Mouse (Mus musculus): Measurements from ENCODE around the gene Ccl1. TPM values are rescaled to one million over a fixed set of nuclear protein-coding genes. Genes with fewer than 3 reads are reported as not detected.

Gene Ccl1
- polyA plus RNA-seq, 3 experiments from 2014 or later: 30.0 to 99.7 (median 35.8) TPM

DNA sequence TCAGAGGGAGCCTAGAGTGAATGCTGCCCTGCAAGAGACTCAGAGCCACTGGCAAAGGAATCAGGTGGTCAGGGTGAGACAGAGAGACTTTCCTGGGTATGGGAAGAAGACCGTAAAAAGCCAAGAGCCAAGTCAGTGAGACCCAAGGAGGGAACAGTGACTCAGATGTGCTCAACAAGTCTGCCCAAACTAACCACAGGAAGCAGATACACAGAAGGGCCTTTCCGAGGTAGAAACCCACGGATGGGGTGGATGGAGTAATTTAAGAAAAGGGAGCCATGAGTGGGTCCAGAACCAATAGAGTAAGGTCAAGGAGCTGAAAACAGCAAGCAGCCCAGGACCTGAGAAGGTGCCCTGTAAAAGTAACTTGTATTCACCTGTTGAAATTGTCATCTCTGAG is 101.8 kb downstream of the Ccl1 start:
- peak; percentile 63 for ATAC-seq

DNA sequence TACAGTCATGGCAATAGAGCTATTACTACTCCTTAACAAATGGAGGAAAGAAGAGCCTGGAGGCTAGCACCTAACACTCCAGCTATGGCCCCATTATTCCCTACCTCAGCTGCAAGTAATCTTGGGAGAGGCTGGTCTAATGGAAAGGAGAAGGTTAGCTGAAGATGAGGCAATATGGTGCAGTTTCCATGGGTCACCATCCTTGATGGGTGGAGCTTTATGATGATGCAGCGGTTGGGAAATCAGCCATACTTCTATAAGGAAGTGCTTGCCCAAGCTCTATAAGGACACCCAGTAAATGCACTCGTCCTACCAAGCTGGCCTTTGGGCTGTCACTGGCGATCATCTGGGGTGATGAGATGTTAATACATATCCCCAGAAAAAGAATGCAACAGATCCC is 107.7 kb downstream of the Ccl1 start:
- ATAC-seq: no peak

DNA sequence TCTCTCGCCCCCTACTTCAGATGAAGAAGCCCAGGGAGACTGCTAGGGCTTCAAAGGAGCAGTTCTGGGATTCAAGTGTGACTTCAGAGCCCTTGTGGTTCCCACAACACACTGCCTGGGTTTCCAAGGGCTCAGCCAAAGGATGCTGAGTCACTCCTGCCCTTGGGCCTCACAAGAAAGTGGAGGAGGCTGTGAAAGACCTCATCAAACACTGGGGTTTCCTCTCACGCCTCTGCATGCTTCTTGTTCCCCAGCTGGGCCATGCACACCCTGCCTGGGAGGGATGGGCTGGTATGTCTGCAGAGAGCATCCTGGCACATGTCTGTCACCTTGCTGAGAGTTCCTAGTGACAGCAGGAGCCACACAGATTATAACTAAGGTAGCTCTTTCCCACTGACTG is 110.5 kb downstream of the Ccl1 start:
- ATAC-seq: peak; percentile 54

DNA sequence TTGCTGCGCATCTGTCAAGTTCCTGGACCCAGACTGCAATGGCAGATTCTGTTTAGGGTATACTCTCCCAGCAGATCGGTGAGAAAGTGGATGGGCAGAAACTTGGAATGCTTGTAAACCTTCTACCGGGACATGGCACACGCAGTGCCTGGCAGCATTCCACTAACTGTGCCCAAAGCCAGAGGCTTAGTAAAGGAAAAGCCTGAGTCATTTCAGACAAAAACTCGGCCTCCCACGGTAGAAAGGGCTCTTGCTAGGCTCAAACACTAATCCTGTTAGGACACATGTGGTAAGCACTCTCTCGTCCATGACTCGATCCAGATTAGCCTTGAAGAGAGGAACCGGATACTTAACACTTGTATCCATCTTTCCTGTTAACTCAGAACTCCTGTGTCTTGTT is 111.7 kb downstream of the Ccl1 start:
- no peak for ATAC-seq

DNA sequence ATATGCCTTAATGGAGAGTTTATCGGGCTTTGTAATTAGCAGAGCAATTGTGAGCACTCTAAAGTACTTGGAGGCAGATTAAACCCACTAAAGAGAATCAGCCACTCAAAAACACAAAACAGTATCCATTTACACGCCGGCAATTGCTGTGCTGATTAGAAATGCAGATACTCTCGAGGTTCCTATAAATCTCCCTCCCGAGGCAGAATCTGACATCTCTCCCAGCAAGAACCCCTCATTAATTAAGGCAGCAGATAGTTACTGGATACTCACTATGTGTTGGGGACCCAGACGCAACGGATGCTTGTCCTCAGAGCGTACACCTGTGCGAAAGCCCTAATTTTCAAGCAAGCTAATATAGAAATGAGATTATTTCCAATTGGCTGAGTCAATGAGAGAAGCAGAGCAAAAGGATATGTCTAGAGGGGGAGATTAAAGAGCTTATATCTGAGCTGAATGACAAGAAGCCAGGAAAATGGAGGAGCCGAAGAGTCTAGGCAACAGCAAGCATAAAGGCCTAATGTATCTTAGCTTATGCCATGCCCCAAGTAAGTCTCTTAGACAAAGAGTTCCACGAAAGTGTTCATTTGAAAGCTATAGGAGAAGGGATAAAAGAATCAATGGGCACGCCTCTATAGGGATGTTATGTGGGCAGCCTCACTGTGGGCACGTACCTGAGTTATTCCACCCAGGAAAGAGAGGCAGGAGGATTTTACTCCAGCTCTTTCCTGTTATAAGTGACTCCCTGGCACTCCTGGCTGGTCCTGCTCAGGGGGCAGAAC is 115.5 kb downstream of the Ccl1 start:
- no peak for ATAC-seq

DNA sequence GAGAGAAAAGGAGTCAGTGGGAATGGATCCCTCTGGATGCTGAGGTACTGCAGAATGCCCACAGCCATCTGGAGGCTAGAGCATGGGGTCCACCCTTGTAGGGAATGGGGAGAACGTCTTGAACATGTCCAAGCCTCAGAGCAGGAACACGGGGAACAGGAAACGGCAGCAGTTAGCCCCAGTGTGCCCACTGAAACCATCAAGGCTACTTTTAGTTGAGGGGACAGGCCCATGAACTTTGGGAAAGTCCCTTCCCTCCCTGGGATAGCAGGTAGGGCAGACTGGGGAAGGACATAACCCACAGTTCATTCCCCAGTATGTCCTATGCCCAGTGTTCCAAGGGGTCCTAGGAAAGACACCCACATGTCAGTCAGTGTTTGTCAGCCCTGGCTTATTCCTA is 119.8 kb downstream of the Ccl1 start:
- ATAC-seq: no peak

DNA sequence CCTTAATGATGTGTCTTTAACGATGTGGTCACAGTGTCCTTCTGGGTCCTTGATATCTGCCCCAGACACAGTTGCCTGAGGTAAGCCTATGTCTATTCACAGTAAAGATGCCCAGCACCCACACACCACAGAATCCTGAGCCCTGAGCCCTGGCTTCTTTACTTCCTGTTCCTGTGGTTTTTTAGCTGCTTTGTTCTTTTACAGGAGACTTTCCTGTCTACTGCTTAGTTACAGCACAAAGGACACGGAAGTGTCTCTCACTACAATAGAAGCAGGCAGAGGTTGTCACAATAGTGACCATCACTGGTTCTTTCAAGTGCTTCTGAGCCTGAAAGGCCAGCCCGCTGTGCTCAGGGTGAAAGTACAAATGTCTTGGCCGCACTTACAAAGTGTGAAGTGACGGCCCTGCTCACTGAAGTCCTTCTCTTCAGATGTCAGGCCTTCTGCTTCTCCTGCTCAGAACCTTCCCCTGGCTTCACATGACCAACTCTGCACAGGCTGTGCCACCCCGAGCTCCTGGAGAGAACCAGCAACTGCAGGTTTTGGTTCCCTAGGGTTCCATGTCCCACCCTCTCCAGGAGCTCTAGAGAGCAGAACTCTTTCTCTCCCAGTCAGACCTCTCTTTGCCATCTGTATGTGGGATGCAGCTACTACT is 122.1 kb downstream of the Ccl1 start:
- peak; percentile 94 for ATAC-seq

DNA sequence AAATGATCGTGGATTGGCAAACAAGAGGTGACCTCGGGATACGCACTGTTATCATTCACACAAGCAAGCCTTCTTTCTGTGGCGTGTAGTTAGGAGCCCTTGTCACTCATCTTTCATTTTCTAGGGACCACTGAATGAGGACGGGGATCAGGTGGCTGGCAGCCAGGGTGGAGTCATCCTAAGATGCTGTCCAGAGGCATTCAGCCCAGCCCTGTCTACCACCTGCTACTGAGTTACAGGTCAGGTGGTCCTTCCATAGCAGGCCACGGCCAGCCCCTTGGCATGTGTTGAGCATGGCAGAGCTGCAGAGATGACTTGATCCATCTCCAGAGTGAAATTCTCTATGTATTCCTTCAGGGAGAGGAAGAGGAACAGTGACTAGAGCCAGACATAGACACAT is 123.1 kb downstream of the Ccl1 start:
- no peak for ATAC-seq

DNA sequence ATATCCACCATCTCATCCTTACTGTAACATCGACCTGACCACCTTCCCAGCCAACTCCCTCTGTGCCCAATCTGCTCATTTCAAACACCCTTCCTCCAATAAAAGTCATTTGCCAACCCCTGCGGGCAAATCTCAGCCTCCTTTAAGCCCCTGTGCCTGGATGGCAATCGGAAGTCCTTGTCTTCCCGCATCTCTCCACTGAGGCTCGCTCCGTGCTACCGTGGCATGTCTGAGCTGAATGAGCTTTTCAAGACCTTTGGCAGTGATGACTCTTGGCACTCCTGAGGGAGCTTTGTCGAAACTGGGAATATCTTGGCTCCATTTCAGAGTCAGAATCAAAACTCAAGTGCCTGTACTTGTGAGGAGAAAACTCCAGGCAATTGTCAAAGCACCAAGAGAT is 124.2 kb downstream of the Ccl1 start:
- ATAC-seq: no peak

DNA sequence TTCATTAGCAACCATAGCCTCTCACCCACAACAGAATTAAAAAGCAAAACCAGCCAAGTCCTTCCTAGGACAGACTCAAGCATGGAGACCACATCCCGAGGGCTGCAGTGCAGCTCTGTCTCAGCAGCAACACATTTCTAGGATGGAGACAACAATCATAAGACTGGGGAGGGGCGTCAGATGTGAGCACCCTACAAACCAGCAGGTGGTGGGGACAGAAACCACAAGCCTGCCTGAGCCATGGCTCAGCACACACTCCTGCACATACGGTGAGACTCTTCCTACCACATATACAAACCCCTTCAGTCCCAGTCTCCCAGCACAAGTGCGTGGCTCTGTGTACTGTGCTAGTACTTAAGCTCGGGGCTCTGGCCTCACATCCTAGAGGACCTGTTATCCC is 127.3 kb downstream of the Ccl1 start:
- no peak for ATAC-seq

DNA sequence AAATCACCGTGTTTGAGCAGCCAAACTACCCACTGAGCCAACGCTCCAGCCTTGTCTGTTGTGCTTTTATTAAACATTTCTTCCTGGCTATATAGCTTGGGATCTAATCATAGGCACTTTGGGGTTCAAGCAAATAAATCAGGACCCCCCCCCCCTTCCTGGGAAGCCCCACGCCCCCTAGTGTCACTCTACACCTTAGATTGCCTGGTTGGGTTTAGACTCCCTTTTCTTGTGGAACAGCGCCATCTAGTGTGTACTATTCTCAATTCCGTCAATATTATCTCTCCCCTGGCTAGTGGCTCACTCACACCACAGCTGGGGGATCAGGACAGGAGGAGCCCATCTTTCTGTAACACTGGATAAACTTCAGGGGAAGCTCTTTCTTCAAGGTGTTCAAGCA is 127.8 kb downstream of the Ccl1 start:
- ATAC-seq: peak; percentile 56

DNA sequence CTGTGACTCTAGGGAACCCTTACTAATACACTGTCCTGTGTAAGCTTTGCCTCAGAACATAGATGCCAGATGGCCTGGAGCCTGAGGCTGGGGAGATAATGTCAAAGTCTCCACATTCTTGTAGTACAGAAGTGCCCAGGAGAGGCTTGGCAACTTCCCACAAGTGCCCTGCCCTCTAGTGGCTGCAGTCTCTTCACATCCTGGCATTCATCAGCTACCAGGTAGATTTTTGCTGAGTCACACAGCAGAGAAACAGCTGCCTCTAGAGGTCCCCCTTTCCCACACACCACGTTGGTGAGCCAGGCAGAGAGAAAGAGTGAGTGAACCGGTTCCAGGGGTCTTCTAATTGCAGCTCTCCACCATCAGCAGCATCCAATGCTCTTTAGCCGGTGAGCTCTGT is 130.7 kb downstream of the Ccl1 start:
- peak; percentile 52 for ATAC-seq

DNA sequence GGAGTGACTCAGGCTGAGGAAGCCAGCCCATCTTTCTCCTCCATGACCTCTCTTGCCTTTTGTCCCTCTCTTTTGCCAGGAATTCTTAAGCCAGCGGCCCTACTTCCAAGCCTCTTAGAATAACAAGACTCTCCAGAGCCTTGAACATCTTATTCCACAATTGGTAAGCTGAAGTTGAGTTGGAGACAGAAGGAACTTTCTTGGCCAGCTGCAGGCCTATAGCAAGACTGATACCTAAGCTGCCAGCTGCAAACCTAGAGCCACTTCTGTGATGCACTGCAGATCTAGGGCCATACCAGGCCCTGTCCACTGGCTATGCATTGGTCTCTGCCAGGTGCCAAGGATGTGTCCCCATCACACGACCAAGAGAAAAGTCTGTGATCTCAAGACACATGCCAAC is 132.0 kb downstream of the Ccl1 start:
- no peak for ATAC-seq

DNA sequence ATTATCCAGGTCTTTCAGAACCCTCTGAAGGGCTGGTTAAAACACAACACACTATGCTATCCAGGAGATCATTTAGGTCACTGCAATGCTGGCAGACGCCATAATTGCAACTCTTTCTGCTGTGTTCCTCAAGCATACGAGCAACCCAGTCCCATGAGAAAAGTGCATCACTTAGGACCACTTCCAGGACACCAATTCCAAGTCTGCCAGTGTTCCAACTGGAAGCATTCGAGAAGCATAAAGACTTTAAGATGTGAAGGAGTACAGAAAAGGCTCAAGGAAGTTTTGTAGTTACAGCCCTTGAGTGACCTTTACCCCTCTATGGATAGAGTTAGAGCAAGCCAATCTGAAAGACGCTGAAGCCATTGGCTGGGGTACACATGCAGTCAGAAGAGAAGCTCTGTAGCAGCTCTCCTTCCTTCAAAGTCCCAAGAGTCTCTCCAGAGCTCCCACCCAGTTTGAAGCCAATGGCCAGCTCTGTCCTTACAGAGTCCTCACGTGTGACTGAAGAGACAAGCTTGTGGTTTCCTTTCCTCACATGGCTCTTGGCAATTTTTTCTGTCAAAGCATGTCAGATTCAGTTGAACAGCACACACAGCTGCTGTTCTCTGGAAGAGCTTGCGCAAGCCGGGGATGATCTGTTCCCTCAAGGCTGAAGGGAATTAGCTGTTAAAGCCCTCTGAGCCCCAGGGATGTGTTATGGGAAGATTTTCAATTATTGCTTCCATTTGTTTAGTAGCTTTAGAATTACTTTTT is 134.0 kb downstream of the Ccl1 start:
- ATAC-seq: no peak

DNA sequence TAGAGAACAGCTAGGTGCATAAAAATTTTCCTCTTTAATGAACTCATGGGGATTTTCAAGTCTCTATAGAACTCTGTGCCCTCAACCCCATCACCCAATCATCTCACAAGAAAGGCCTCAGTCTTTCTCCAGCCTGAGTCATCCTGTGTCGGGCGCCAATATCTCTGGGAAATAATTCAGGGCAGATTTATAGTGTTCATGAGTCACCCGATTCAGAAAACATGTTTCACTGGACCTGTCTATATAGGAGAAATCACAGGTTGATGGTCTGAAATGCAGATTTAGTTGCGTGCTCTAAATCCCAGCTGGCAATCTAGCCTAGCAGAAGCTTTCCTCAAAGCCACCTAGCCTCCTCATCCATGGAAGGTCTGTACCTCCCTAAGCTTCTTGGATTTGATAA is 136.0 kb downstream of the Ccl1 start:
- no peak for ATAC-seq

DNA sequence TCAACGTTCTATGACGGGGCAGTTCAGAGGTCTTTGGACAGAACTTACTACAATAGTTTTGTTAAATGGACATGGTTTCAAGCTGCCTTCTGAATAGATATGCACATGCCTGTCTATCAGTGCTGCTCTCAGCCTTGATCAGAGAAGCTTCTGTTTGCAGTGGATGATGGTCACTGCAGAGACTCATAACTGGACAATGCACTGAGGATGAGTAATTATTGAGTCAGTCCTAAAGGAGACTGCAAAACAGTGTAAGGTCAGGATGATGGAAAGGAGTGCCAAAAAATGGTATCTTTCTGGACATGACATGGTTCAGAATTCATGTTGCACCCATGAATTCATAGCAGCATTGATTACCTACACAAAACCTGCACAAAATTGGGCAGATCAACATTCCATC is 137.2 kb downstream of the Ccl1 start:
- no peak for ATAC-seq

DNA sequence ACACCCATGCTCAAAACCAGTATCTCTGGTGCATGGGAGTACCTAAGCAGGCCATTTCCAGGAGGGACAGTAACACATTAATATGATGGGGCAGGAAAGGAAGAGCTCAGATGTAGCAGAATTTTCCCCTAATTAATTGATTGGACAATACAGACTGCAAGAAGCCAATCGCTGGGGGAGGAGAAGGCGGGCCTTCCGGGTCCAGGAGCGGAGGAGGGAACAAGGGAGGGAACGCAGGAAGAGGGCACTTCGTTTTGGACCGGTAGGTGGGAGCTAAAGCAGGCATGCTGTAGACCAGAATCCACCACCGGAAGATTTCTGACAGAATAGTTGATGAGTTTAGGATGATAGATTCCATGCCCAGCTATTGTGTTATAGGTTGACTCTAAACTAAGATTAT is 142.2 kb downstream of the Ccl1 start:
- ATAC-seq: no peak

DNA sequence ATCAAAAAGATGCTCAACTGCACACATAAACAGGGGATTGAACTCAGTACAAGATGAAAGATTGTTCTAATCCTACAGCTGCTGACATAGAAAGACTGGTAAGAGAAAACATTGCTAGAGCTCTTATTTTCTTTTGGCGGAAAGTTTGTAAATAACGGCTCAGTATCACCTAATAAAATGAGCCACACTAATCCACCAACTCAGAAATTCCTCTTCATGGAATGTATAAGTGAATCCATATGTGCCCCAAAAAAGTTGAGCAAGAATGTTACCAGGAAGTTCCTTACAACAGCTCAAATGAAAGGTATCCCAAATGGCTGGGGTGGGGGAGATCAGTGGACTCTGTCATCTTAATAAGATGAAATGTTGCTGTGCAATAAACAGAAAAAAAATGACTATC is 146.4 kb downstream of the Ccl1 start:
- no peak for ATAC-seq

DNA sequence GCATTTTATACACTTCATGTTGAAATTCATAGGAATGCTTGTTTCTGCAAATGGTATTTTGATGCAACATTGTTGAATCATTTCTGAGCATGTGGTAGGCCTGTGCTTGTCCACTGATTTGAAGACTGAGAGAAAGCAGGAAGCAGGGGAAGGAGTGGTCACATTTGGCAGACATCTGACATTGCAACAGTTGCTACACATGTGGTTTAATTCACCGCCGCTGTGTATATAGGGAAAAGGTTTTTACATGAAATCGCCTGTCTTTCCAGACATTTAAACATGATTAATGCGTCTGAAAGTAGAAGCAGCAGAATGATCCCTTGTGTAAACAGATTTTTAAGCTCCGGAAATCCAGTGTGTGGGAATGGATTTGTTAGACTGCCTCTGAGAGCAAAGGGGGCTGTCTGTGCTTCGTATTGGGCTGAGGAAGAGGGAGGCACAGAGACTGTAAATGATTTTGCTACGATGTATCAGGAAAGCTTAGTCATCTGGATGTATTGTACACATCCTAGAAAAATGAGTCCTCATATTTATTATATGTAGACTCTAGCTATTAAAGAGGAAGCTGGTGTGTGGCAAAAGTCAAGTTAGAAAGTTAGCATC is 165.9 kb downstream of the Ccl1 start:
- ATAC-seq: no peak

DNA sequence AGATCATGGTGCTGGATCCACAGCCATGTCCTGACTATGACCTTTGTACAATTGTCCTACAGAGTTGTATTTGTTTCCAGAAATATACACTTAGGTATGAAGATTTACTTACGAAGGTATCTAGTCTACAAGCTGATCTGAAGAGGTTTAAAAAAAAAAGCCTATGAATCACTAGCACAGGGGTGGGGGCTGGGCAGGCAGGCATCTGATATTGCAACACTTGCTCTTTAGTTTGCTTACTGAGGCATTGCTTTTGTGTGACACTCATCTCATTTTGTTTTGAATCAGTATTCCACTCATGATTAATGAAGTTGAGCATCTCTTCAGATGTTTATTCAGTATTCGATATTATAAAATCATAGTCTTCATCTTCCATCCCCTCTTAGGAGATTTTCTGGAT is 169.3 kb downstream of the Ccl1 start:
- ATAC-seq: no peak

DNA sequence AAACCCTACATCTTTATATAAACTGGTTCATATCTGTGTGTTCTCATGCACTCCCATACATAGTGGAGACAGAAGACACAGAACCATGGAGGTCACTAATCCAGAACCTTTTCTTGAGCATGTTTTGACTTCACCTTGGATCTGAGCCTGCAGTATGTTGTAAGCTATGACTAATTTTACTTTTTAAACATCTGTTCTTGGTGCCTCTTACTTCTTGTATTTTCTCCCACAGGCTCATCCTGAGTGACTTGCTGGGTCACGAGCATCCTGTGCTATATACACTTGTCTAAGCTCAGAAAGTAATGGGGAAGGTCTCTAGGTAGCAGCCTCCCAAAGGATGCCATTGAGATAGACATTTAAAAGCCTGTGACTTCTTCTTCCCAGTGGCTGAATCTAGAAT is 172.5 kb downstream of the Ccl1 start:
- ATAC-seq: no peak

Measured in inflammation-experienced regulatory T-cells, adult 6 months (primary cell).